Mouse (Mus musculus): ENCODE results near the gene 4933407L21Rik. TPM values are rescaled to one million over a fixed set of nuclear protein-coding genes. Genes with fewer than 3 reads are reported as not detected.

4933407L21Rik gene
- total RNA-seq, 1 experiment from 2014 or later, result 0.23 TPM

GRCm38 (mm10) chr1:85913078-85913755 is 15.1 kb upstream of the 4933407L21Rik start:
- ATAC-seq (ENCODE audit: extremely low read depth, insufficient number of reproducible peaks, low FRiP score, poor library complexity, severe bottlenecking), result no peak

GRCm38 (mm10) chr1:85915890-85916289 is 12.4 kb upstream of the 4933407L21Rik start:
- no peak for ATAC-seq (ENCODE audit: extremely low read depth, insufficient number of reproducible peaks, low FRiP score, poor library complexity, severe bottlenecking)

DNA sequence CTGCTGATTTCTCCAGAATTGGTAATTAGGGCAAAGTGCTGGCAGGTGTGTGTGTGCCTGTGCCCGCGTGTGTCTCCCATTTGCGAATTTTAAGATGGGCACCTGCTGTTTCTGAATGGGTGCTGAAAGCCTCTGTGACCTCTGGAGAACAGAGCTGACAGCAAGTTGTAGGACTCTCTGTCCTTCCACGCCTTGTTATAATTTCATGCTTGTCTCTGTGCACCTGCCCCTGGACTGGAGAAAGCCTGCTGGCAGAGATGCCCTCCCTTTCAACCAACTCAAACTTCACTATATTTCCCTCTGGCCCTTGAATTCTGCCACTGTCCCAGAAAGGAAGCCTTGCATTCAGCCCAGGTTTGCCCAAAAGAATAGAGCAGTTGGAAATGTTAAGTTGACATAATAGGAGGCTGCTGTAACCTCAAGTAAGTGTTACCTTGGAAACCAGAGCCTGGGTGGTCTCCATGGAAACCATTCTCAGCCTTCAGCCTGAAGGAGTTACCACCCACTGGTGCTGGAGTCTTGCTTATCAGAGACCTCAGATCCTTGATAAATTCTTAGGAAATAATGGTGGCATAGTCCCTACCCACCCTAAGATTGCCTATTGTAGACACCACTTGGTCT is 11.3 kb upstream of the 4933407L21Rik start:
- no peak for ATAC-seq (ENCODE audit: extremely low read depth, insufficient number of reproducible peaks, low FRiP score, poor library complexity, severe bottlenecking)

GRCm38 (mm10) chr1:85919621-85920020 is 8.7 kb upstream of the 4933407L21Rik start:
- ATAC-seq (ENCODE audit: extremely low read depth, insufficient number of reproducible peaks, low FRiP score, poor library complexity, severe bottlenecking), result no peak

- no peak for ATAC-seq (ENCODE audit: extremely low read depth, insufficient number of reproducible peaks, low FRiP score, poor library complexity, severe bottlenecking)
Measured at GRCm38 (mm10) chr1:85921725-85922124, 6.6 kb upstream of the 4933407L21Rik start.

GRCm38 (mm10) chr1:85922127-85922864 is 6.0 kb upstream of the 4933407L21Rik start:
- ATAC-seq (ENCODE audit: extremely low read depth, insufficient number of reproducible peaks, low FRiP score, poor library complexity, severe bottlenecking), result no peak

- ATAC-seq (ENCODE audit: extremely low read depth, insufficient number of reproducible peaks, low FRiP score, poor library complexity, severe bottlenecking), result 0 out of 2 replicates have a peak, but pooled peaks have one; percentile 4
Measured at GRCm38 (mm10) chr1:85922865-85923211, 5.4 kb upstream of the 4933407L21Rik start.

GRCm38 (mm10) chr1:85925183-85925582 is 3.1 kb upstream of the 4933407L21Rik start:
- no peak for ATAC-seq (ENCODE audit: extremely low read depth, insufficient number of reproducible peaks, low FRiP score, poor library complexity, severe bottlenecking)

DNA sequence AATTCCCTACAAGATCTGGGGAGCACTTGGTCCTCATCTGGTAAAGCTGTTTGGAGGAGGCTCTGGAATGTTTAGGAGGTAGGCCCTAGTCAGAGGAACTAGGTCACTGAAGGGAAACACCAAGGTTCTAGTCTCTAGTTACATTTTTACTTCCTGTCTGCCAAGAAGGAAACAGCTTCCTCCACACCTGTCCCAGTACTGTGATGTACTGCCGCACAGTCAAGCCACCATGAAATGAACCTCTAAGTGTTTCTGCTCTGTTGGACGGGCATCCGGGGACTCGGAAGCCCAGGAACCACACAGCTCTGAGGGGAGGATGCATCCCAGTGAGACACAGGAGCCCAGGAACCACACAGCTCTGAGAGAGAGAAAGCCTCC is 394 bp downstream of the 4933407L21Rik start:
- no peak for ATAC-seq (ENCODE audit: extremely low read depth, insufficient number of reproducible peaks, low FRiP score, poor library complexity, severe bottlenecking)

- no peak for ATAC-seq (ENCODE audit: extremely low read depth, insufficient number of reproducible peaks, low FRiP score, poor library complexity, severe bottlenecking)
Measured at GRCm38 (mm10) chr1:85929406-85929805, 1.1 kb downstream of the 4933407L21Rik start.

DNA sequence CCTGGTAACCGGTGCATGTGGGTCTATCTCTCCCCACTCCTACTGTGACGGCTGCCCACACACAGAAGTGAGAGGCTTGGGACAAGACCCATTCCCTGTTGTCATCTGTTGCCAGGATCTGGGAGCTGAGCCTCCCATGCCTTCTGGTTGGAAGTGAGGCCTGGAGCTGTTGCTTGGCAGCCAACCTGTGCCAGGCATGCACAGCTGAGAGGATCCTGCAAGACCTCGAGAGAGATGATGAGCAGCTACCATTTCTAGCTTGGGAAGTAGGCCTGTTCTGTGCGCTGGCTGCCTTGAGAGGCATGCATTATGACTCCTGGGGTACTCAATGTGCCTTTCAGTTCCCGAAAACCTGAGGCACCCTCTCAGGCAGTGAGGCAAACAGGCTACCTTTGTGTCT is 2.9 kb downstream of the 4933407L21Rik start:
- ATAC-seq (ENCODE audit: extremely low read depth, insufficient number of reproducible peaks, low FRiP score, poor library complexity, severe bottlenecking), result no peak

GRCm38 (mm10) chr1:85933226-85933625 is 4.9 kb downstream of the 4933407L21Rik start:
- 0 out of 2 replicates have a peak, but pooled peaks have one; percentile 11 for ATAC-seq (ENCODE audit: extremely low read depth, insufficient number of reproducible peaks, low FRiP score, poor library complexity, severe bottlenecking)

DNA sequence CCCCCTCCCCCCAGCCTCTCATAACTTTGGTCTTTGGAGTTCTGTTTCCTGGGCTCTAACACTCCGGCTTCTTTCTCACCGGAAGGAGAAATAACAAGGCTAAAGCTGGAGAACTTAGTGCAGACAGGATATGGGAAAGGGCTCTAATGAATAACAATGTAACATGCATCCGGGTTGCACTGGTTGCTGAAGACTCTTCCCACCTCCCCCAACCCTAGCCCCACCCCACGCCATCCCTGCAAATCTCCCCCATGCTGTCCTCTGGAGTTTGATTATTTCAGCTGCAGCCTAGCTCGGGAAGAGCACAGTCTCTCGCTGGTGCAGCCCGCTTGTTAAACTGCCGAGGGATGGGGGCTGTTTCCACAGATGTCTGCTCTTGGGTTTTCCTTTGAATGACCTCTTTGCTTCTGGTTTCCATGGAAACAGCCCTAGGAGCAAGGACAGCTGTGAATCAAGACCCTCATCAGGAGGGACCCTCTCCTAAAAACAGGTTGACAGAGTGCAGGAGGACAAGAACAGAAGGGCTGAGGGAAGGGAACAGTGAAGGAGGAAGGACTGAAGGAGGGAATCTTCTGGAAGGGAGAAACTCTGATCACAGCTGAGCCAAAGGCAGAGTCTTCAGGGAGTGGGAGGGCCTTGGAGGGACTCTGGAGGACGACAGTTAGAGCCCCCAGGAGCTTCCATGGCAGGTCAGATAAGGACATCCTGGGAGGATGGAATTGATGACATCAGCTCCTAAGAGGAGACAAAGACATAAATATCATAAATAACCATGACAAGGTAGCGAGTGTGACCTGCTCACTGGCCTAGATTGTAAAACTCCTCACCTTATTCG is 5.6 kb downstream of the 4933407L21Rik start:
- no peak for ATAC-seq (ENCODE audit: extremely low read depth, insufficient number of reproducible peaks, low FRiP score, poor library complexity, severe bottlenecking)

- no peak for ATAC-seq (ENCODE audit: extremely low read depth, insufficient number of reproducible peaks, low FRiP score, poor library complexity, severe bottlenecking)
Measured at GRCm38 (mm10) chr1:85934560-85934959, 6.3 kb downstream of the 4933407L21Rik start.

DNA sequence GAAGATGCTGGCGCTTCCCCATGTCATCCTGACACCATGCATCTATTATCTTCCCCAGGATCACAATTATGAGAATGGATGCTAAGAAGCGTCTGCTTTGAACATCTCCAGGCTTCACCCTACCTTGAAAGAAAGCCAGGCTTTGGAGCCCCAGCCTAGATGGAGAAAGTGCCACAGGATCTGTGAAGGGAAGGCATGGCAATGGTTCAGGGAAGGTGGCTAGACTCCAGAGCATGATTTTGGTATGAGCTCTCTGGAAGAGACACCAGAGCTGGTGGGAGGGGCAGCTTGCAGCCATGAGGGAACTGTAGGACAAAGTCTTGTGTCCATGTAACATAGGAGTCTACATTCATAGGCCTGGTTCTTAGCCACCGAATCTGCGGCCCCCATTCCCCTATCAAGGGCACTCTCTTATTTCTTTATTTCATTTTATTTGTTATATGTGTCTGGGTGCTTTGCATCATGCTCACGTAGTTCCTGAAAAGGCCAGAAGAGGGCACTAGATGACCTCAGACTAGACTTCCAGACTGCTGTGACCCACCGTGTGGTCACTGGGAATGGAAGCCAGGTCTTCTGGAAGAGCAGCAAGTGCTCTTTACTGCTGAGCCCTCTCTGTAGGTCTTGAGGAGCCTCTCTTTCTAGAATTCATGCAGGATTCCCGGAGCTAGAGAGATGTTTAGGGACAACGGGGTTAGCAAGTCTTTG is 7.0 kb downstream of the 4933407L21Rik start:
- ATAC-seq (ENCODE audit: extremely low read depth, insufficient number of reproducible peaks, low FRiP score, poor library complexity, severe bottlenecking), result no peak

- ATAC-seq (ENCODE audit: extremely low read depth, insufficient number of reproducible peaks, low FRiP score, poor library complexity, severe bottlenecking), result no peak
Measured at GRCm38 (mm10) chr1:85936265-85936664, 8.0 kb downstream of the 4933407L21Rik start.

DNA sequence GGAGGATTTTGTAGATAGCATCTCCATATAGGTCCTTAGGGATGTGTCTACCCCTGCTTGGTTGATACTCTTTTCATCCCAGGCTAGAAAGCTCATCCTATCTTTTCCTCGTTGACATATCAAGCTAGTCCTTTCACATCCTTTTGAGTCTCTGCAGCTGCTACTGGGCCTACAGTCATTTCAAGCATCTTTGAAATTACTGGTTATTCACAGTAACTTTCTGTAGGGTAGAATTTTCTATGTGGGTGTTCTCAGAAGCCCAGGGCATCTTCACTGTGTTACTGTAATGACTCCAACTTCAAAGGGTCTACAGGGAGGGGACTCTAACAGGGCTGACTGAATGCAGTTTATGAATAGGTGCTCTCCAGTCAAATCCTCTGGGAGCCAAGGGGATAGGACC is 9.0 kb downstream of the 4933407L21Rik start:
- no peak for ATAC-seq (ENCODE audit: extremely low read depth, insufficient number of reproducible peaks, low FRiP score, poor library complexity, severe bottlenecking)

- no peak for ATAC-seq (ENCODE audit: extremely low read depth, insufficient number of reproducible peaks, low FRiP score, poor library complexity, severe bottlenecking)
Measured at GRCm38 (mm10) chr1:85942318-85942717, 14.0 kb downstream of the 4933407L21Rik start.

Data from neutrophil, adult 5-6 weeks (primary cell).